Mouse (Mus musculus) cortical plate, adult 2 months (tissue): ENCODE results near the gene Pdzk1ip1.

Experiments
- CTCF ChIP-seq: fragments of 200-500 bp; IDR thresholded peaks from 2 replicates; pipeline ENCODE4 v1.5.1; 2011; ENCODE audit warnings: mild to moderate bottlenecking, control low read depth, low read length; ENCODE audit not compliant: insufficient read depth; ENCODE audit errors: extremely low read depth
- POLR2A ChIP-seq: fragments of 200-500 bp; IDR thresholded peaks from 2 replicates; pipeline ENCODE4 v1.6.1; 2011; ENCODE audit warnings: mild to moderate bottlenecking, low read length, control low read depth; ENCODE audit not compliant: insufficient read depth; ENCODE audit errors: extremely low read depth

GRCm38 (mm10) chr4:115095671-115096434 lies 7.3 kb downstream of the Pdzk1ip1 start:
- no peak for TF ChIP-seq POLR2A
- no peak for TF ChIP-seq CTCF
